Mouse (Mus musculus) erythroblast, embryonic 14.5 days (primary cell): Measurements from ENCODE around the gene Akr1a1. TPM values are rescaled to one million over a fixed set of nuclear protein-coding genes. Genes with fewer than 3 reads are reported as not detected.
"Not testable (repeated sequence)": the region's sequence is repeated elsewhere in the genome, so short reads cannot be mapped to it uniquely, and the experiment has no call there.

ENCODE experiments used
- H3K27me3 ChIP-seq: 2 replicates; pipeline ENCODE4 v1.6.1; 2012; ENCODE audit warnings: inconsistent platforms; ENCODE audit not compliant: control insufficient read depth
- H3K36me3 ChIP-seq: 2 replicates; pipeline ENCODE4 v1.6.1; 2012; ENCODE audit warnings: mild to moderate bottlenecking, inconsistent platforms; ENCODE audit not compliant: control insufficient read depth
- H3K4me1 ChIP-seq: 2 replicates; pipeline ENCODE4 v1.6.1; 2012; ENCODE audit warnings: inconsistent platforms; ENCODE audit not compliant: control insufficient read depth
- H3K4me3 ChIP-seq: replicated peaks from 2 replicates; pipeline ENCODE3; 2012; ENCODE audit warnings: moderate library complexity, mild to moderate bottlenecking, inconsistent platforms
- H3K9me3 ChIP-seq: 2 replicates; pipeline ENCODE4 v1.6.1; 2012; ENCODE audit warnings: low read length, inconsistent platforms, mixed read lengths; ENCODE audit not compliant: control insufficient read depth
- GATA1 ChIP-seq: IDR thresholded peaks from 2 replicates; pipeline ENCODE4 v1.6.1; 2012; ENCODE audit warnings: low read length, inconsistent platforms, mixed read lengths
- TAL1 ChIP-seq: IDR thresholded peaks from 3 replicates; pipeline ENCODE4 v1.6.1; 2012; ENCODE audit warnings: low read length, inconsistent platforms, mixed read lengths
- polyA plus RNA-seq: library from polyadenylated mRNA; stranded (reverse); fragments of >175 nt; gene quantifications from 2 replicates; pipeline ENCODE4 v1.2.3, GENCODE M21; 2012

Gene Akr1a1
- polyA plus RNA-seq, 1 experiment = 6.7 TPM

DNA sequence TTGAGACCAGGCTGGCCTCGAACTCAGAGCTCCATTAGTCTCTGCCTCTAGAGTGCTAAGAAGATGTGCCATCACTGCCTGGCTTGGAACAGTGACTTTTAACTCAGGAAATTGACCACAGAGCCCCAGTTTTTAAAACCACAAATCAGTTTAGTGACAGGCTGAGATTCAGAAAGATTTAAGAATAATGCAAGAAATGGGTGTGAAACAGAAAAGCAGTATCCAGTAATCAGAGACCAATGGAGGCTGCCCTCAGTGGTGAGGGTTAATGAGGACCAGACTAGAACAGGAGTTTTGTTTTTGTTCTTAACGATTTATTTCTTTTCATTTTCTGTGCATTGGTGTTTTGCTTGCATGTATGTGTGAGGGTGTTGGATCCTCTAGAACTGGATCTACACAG is 33.2 kb upstream of the Akr1a1 start:
- Histone ChIP-seq H3K9me3 (no peaks in the 10 kb centered on the region), H3K4me1 (peaks cover 48% of the 10 kb centered on the region), H3K36me3 (peaks cover 19% of the 10 kb centered on the region), H3K4me3 (peak overlapping the region; percentile 83), H3K27me3 (peaks cover 5% of the 10 kb centered on the region)
- TF ChIP-seq TAL1 (no peak), GATA1 (no peak)

DNA sequence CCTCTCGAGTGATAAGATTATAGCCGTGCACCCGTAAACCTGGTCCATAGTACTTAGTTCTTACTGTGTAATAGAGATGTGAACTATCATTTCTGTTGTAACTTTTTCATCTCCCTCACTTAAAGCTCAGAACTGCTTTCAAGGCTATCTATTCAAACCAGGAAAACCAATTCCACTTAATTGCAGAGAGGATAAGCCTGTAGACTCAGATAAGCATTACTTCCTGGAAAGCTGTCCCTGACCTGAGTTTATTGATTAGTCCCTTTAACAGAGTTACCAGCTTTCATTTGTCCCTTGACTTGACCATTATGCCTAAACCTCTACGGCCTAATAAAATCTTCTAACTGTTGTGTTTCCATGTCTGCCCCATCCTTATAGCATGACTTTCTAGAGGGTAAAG is 32.5 kb upstream of the Akr1a1 start:
- TF ChIP-seq TAL1 (0 out of 3 replicates have a peak, but pooled peaks have one; percentile 9), GATA1 (no peak)
- no peak overlapping the region for H3K4me3 ChIP-seq
- no peaks in the 10 kb centered on the region for H3K9me3 ChIP-seq
- peaks cover 46% of the 10 kb centered on the region for H3K4me1 ChIP-seq
- peaks cover 12% of the 10 kb centered on the region for H3K36me3 ChIP-seq
- peaks cover 5% of the 10 kb centered on the region for H3K27me3 ChIP-seq

DNA sequence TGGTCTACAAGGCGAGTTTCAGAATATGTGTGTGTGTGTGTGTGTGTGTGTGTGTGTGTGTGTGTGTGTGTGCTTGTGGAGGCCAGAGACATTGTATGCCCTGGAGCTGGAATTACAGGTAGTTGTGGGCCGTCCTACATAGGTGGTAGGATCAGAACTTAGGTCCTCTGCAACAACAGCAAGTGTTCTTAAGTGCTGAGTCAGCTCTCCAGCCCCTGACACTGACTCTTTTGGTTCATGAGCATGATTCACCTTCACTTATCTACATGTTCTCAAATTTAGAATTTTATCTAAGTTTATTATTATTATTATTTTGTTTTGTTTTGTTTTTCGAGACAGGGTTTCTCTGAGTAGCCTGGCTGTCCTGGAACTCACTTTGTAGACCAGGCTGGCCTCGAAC is 29.0 kb upstream of the Akr1a1 start:
- not testable (repeated sequence) for H3K36me3 ChIP-seq, H3K4me3 ChIP-seq, H3K9me3 ChIP-seq, H3K27me3 ChIP-seq
- H3K4me1 ChIP-seq = peaks cover 27% of the 10 kb centered on the region

DNA sequence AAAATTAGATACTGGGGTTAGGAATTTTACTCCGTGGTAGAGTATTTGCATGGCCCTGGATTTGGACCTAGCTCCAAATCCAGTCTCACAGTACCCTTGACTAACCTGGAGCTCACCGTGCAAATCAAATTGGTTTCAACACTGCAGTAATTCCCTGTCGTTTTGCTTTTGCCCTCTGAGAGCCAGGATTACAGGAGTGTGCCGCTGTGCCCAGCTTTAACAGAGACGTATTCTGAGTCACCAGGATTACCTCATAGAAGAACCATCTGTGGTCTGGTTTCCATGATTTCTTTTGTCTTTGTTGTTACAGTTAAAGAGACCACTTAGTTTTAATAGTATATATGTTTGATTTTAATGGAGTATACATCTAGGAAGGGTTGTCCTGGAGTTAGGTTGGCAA is 27.7 kb upstream of the Akr1a1 start:
- 0 out of 2 replicates have a peak, but pooled peaks cover 2% of the 10 kb centered on the region for H3K27me3 ChIP-seq

DNA sequence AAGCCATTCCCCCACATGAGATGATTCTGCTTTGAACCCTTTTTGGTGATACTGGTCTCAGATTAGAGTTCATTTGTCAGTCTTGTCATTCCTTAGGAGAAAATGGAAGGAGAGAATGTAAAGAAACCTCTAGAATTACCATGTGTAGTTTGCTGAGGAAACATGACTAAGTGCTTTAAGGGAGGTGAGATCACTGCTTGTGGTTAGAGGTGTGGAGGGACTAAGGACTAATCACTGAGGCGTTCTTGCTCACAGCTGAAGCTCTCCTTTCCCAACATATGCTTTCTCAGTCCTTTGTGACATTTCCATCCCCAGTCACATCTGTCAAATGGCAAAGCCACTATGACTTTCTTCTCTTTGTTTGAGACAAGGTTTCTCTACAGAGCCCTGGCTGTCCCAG is 26.3 kb upstream of the Akr1a1 start:
- H3K36me3 ChIP-seq = no peaks in the 10 kb centered on the region
- H3K4me1 ChIP-seq = peaks cover 16% of the 10 kb centered on the region
- H3K27me3 ChIP-seq = 0 out of 2 replicates have a peak, but pooled peaks cover 2% of the 10 kb centered on the region
- TF ChIP-seq TAL1 = no peak
- no peak for TF ChIP-seq GATA1
- no peak overlapping the region for H3K4me3 ChIP-seq
- no peaks in the 10 kb centered on the region for H3K9me3 ChIP-seq

More for the DNA sequence above, 27.7 kb upstream of the Akr1a1 start:
- Histone ChIP-seq H3K4me3 (no peak overlapping the region), H3K9me3 (no peaks in the 10 kb centered on the region), H3K4me1 (peaks cover 13% of the 10 kb centered on the region), H3K36me3 (no peaks in the 10 kb centered on the region)
- TF ChIP-seq GATA1 (no peak), TAL1 (no peak)

DNA sequence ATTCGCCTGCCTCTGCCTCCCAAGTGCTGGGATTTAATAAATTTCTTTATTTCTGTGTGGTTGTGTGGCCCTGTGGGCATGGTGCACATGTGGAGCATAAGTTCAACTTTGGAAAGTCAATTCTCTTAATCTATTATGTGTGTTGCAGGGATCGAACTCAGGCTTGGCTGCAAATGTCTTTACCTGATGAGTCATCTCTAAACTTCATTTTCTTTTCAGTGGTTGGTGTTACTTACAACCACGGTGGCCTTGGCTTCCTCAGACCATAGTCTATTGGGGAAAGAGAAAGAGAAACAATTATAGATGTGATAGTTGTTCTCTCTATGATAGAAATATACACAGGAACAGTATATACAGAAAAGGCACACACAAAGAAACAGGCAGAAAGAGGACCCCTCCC is 24.5 kb upstream of the Akr1a1 start:
- Histone ChIP-seq H3K36me3 (no peaks in the 10 kb centered on the region), H3K27me3 (0 out of 2 replicates have a peak, but pooled peaks cover 2% of the 10 kb centered on the region), H3K4me3 (no peak overlapping the region), H3K9me3 (no peaks in the 10 kb centered on the region), H3K4me1 (peaks cover 18% of the 10 kb centered on the region)
- TF ChIP-seq GATA1 = no peak
- no peak for TF ChIP-seq TAL1

DNA sequence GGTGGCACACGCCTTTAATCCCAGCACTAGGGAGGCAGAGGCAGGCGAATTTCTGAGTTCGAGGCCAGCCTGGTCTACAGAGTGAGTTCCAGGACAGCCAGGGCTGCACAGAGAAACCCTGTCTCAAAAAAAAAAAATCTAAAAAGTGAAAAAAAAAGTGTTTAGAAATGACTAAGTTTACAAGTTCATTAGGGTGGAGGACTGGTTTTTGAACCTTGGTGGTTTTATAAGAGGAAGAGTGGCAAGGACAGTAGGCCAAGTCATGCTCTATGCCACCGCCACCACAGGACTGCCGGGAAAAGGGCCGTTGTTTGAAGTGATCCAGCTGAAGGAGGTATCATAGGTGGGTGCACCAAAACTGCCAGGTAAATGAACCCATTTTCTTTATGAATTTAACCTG is 23.3 kb upstream of the Akr1a1 start:
- not testable (repeated sequence) for H3K27me3 ChIP-seq, H3K9me3 ChIP-seq, H3K36me3 ChIP-seq, H3K4me3 ChIP-seq
- H3K4me1 ChIP-seq = peaks cover 18% of the 10 kb centered on the region

DNA sequence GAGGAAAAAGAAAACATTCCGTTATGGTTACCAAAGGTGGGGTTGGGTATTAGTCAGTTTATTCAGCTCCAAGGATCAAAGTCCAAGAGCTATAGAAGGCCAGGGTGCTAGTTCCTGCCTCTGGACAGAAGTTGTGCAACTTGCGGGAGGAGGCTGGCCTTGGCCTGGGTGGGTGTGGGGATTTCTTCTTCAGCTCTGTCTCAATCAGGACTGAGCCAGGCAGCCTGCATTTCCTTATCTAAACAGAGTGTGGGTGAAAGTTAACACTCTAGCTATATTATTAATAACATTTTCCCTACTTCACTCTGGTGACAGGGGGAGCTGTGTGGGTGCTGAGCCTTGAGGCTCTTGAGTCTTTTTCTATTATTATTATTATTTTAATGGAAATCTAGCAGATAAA is 21.3 kb upstream of the Akr1a1 start:
- Histone ChIP-seq H3K4me3 (no peak overlapping the region), H3K36me3 (no peaks in the 10 kb centered on the region), H3K9me3 (no peaks in the 10 kb centered on the region), H3K4me1 (peaks cover 18% of the 10 kb centered on the region), H3K27me3 (peaks cover 4% of the 10 kb centered on the region)
- TF ChIP-seq TAL1 (no peak), GATA1 (0 out of 2 replicates have a peak, but pooled peaks have one; percentile 23)

DNA sequence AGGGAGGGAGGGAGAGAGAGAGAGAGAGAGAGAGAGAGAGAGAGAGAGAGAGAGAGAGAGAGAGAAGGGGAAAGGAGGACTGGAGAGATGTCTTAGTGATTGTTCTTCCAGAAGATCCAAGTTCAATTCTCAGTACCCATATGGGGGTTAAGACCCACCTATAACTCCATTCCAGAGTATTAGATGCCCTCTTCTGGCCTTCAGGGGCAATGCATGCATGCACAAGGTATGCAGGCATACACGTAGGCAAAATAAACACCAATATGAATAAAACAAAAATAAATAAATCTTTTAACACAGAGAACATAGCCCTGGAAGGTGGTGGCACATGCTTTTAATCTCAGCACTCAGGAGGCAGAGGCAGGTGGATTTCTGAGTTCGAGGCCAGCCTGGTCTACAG is 17.8 kb upstream of the Akr1a1 start:
- no peaks in the 10 kb centered on the region for H3K36me3 ChIP-seq
- H3K4me1 ChIP-seq = peaks cover 20% of the 10 kb centered on the region
- H3K9me3 ChIP-seq = no peaks in the 10 kb centered on the region
- no peak overlapping the region for H3K4me3 ChIP-seq
- peaks cover 7% of the 10 kb centered on the region for H3K27me3 ChIP-seq
- no peak for TF ChIP-seq GATA1
- no peak for TF ChIP-seq TAL1

DNA sequence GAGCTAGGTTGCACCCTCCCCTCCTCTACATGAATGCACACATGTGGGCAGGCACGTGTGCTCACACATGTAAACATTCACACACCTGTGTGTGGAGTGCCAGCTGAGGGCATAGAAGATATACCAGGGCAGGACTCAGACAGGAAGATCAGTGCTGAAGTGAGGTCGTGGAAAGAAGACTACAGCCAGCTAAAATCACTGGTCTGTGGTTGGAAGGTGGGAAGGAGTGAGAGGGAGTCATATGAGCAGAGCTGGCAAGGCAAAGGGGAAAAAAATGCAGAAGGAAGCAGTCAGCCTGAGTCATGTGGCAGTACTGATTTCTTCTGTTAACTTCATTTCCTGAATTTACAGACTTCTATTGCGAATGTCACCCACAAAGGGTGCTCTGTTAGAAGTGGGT is 16.7 kb upstream of the Akr1a1 start:
- Histone ChIP-seq H3K9me3 (no peaks in the 10 kb centered on the region), H3K27me3 (peaks cover 7% of the 10 kb centered on the region), H3K36me3 (no peaks in the 10 kb centered on the region), H3K4me1 (peaks cover 11% of the 10 kb centered on the region), H3K4me3 (no peak overlapping the region)
- TF ChIP-seq TAL1 = no peak
- no peak for TF ChIP-seq GATA1
